22 mouse cellular contexts compared by ENCODE assay signal in genomic region chr13:25547150-25548145, GRCm38 (mm10).
DNase-seq lines count a peak whose midpoint lies in the region; ATAC-seq lines count a peak whose summit lies in the region.
"Had no signal": no experiment of that assay in that cellular context is flagged by ENCODE, and none has a peak within 500 bp of the region (broad histone marks: within the 10 kb centered on the region; RNA-seq: fewer than 3 reads in every experiment).

No protein-coding gene starts in this region.

- H3K4me2 ChIP-seq in neural tube, embryonic 13.5 days = no peak overlapping the region
- no peak overlapping the region for H3K4me2 ChIP-seq in forebrain, embryonic 15.5 days (replicated peaks)
- H3K4me2 ChIP-seq in midbrain, embryonic 12.5 days (replicated peaks) = no peak overlapping the region
- no peak overlapping the region for H3K4me2 ChIP-seq in kidney, embryonic 14.5 days (replicated peaks; ENCODE audit: low read depth, low read length)
- H3K4me2 ChIP-seq: embryonic facial prominence, embryonic 12.5 days; heart, embryonic 15.5 days; liver, embryonic 11.5 days; lung, embryonic 14.5 days had no signal

- no peak overlapping the region for H3K9ac ChIP-seq in neural tube, embryonic 13.5 days
- H3K9ac ChIP-seq in forebrain, embryonic 15.5 days (replicated peaks) = no peak overlapping the region
- no peak overlapping the region for H3K9ac ChIP-seq in midbrain, embryonic 12.5 days (replicated peaks)
- no peak overlapping the region for H3K9ac ChIP-seq in kidney, embryonic 14.5 days (ENCODE audit: low read depth, low read length)
- H3K9ac ChIP-seq: embryonic facial prominence, embryonic 12.5 days; heart, embryonic 15.5 days; lung, embryonic 14.5 days had no signal

- peaks cover 7% of the 10 kb centered on the region; the same call in 1 of the 2 replicates for H3K4me1 ChIP-seq in neural tube, embryonic 13.5 days (replicated peaks)
- H3K4me1 ChIP-seq in forebrain, embryonic 15.5 days = no peaks in the 10 kb centered on the region
- no peaks in the 10 kb centered on the region for H3K4me1 ChIP-seq in midbrain, embryonic 12.5 days
- no peaks in the 10 kb centered on the region for H3K4me1 ChIP-seq in kidney, embryonic 14.5 days (ENCODE audit: control insufficient read depth, insufficient read depth, low read length)
- H3K4me1 ChIP-seq: embryonic facial prominence, embryonic 12.5 days; heart, embryonic 15.5 days; limb, embryonic 10.5 days had no signal

- H3K4me3 ChIP-seq in neural tube, embryonic 13.5 days = no peak overlapping the region
- no peak overlapping the region for H3K4me3 ChIP-seq in forebrain, embryonic 15.5 days
- no peak overlapping the region for H3K4me3 ChIP-seq in midbrain, embryonic 12.5 days
- no peak overlapping the region for H3K4me3 ChIP-seq in kidney, embryonic 14.5 days (ENCODE audit: low read length)
- H3K4me3 ChIP-seq: embryonic facial prominence, embryonic 12.5 days; gastrocnemius, adult 2 months; heart, embryonic 15.5 days; left cerebral cortex, adult 2 months; limb, embryonic 10.5 days had no signal

- no peaks in the 10 kb centered on the region for H3K36me3 ChIP-seq in neural tube, embryonic 13.5 days
- no peaks in the 10 kb centered on the region for H3K36me3 ChIP-seq in forebrain, embryonic 15.5 days
- H3K36me3 ChIP-seq in midbrain, embryonic 12.5 days = no peaks in the 10 kb centered on the region
- H3K36me3 ChIP-seq in kidney, embryonic 14.5 days (ENCODE audit: control insufficient read depth, insufficient read depth, low read length) = no peaks in the 10 kb centered on the region
- H3K36me3 ChIP-seq: embryonic facial prominence, embryonic 12.5 days; heart, embryonic 15.5 days had no signal

- peak overlapping the region; percentile 20 for H3K27ac ChIP-seq in neural tube, embryonic 13.5 days (replicated peaks)
- 0 out of 2 replicates have a peak overlapping the region, but pooled peaks have one; percentile 0 for H3K27ac ChIP-seq in forebrain, embryonic 15.5 days (replicated peaks)
- H3K27ac ChIP-seq in midbrain, embryonic 12.5 days (replicated peaks) = peak overlapping the region; percentile 42
- H3K27ac ChIP-seq in kidney, embryonic 14.5 days (ENCODE audit: low read depth, low read length) = no peak overlapping the region
- H3K27ac ChIP-seq: embryonic facial prominence, embryonic 12.5 days; gastrocnemius, adult 2 months; heart, embryonic 15.5 days; left cerebral cortex, adult 2 months; limb, embryonic 10.5 days had no signal

- no peaks in the 10 kb centered on the region for H3K9me3 ChIP-seq in neural tube, embryonic 13.5 days
- H3K9me3 ChIP-seq in forebrain, embryonic 15.5 days = no peaks in the 10 kb centered on the region
- H3K9me3 ChIP-seq in midbrain, embryonic 12.5 days = no peaks in the 10 kb centered on the region
- H3K9me3 ChIP-seq in kidney, embryonic 14.5 days (ENCODE audit: control insufficient read depth, low read length) = no peaks in the 10 kb centered on the region
- H3K9me3 ChIP-seq: embryonic facial prominence, embryonic 12.5 days; heart, embryonic 15.5 days had no signal

- peak; percentile 75; the same call in 1 of the 2 replicates for ATAC-seq in neural tube, embryonic 13.5 days (ENCODE audit: low read depth)
- peak; percentile 76 for ATAC-seq in forebrain, embryonic 15.5 days (replicated peaks)
- ATAC-seq in midbrain, embryonic 12.5 days (ENCODE audit: low FRiP score, low read depth) = no peak
- ATAC-seq in activated CD4-positive, CD25-positive, alpha-beta regulatory T cell, adult 4 months = no peak
- no peak for ATAC-seq in kidney, embryonic 14.5 days (ENCODE audit: low FRiP score, low TSS enrichment)

- no peak for DNase-seq in neural tube, embryonic 10.5 days (ENCODE audit: extremely low spot score, low spot score)
- no peak for DNase-seq in adrenal gland, postnatal 25 days
- DNase-seq: cerebellum, adult 11-12 months; cerebellum, postnatal 36 days; gastrocnemius, adult 2 months; heart, adult 18-20 months; kidney, adult 11 months; kidney, postnatal 10 days; lung, embryonic 14.5 days; right cerebral cortex, adult 18-20 months; spleen, adult 18-20 months; thymus, adult 2 months had no signal

- H3K27me3 ChIP-seq in neural tube, embryonic 13.5 days = no peaks in the 10 kb centered on the region
- no peaks in the 10 kb centered on the region for H3K27me3 ChIP-seq in forebrain, embryonic 15.5 days
- H3K27me3 ChIP-seq in midbrain, embryonic 12.5 days = no peaks in the 10 kb centered on the region
- H3K27me3 ChIP-seq in kidney, embryonic 14.5 days (ENCODE audit: control insufficient read depth, insufficient read depth, low read length) = no peaks in the 10 kb centered on the region
- H3K27me3 ChIP-seq: embryonic facial prominence, embryonic 12.5 days; heart, embryonic 15.5 days had no signal

- 57% methylated on average over 12 of the region's 12 CpGs for WGBS in neural tube, embryonic 13.5 days
- 54% methylated on average over 12 of the region's 12 CpGs for WGBS in forebrain, embryonic 15.5 days
- WGBS in midbrain, embryonic 12.5 days = 60% methylated on average over 12 of the region's 12 CpGs
- 75% methylated on average over 12 of the region's 12 CpGs for WGBS in kidney, embryonic 14.5 days

Comparison
In these comparisons a context has a peak if more than half of its experiments do, and no peak if none do; other contexts are left out.
1. ATAC-seq: peak in neural tube, embryonic 13.5 days (single experiment) and forebrain, embryonic 15.5 days (single experiment); none in midbrain, embryonic 12.5 days (single experiment), activated CD4-positive, CD25-positive, alpha-beta regulatory T cell, adult 4 months (single experiment) and kidney, embryonic 14.5 days (single experiment).